Mouse (Mus musculus) liver, embryonic 16.5 days (tissue): ENCODE data around the gene Olfr1264. TPM values are rescaled to one million over a fixed set of nuclear protein-coding genes. Genes with fewer than 3 reads are reported as not detected.

Experiments
- ATAC-seq: fragments of 200-750 bp; cut with Nextera tagmentation; 2 replicates; pipeline ENCODE4 v1.8.0; 2017; ENCODE audit warnings: low read depth, mild to moderate bottlenecking, moderate number of reproducible peaks, moderate library complexity
- H3K27ac ChIP-seq: fragments of 300-500 bp; sonication (generic); 2 replicates; pipeline ENCODE4 v1.5.1; 2014; ENCODE audit warnings: mild to moderate bottlenecking, low read length
- H3K27me3 ChIP-seq: fragments of 300-500 bp; sonication (generic); 2 replicates; pipeline ENCODE4 v1.6.1; 2014; ENCODE audit warnings: low read depth, low read length, mixed read lengths; ENCODE audit not compliant: control insufficient read depth, insufficient read depth
- H3K36me3 ChIP-seq: fragments of 300-500 bp; sonication (generic); 2 replicates; pipeline ENCODE4 v1.6.1; 2014; ENCODE audit warnings: mild to moderate bottlenecking; ENCODE audit not compliant: control insufficient read depth, insufficient read depth
- H3K4me1 ChIP-seq: fragments of 300-500 bp; sonication (generic); 2 replicates; pipeline ENCODE4 v1.6.1; 2014; ENCODE audit warnings: low read depth, low read length, mixed read lengths; ENCODE audit not compliant: control insufficient read depth
- H3K4me2 ChIP-seq: fragments of 300-500 bp; sonication (generic); 2 replicates; pipeline ENCODE4 v1.6.1; 2014; ENCODE audit warnings: low read depth, low read length, mixed read lengths
- H3K4me3 ChIP-seq: fragments of 300-500 bp; sonication (generic); 2 replicates; pipeline ENCODE4 v1.5.1; 2014; ENCODE audit warnings: low read depth, mild to moderate bottlenecking, low read length
- H3K9ac ChIP-seq: fragments of 300-500 bp; sonication (generic); 2 replicates; pipeline ENCODE4 v1.6.1; 2014; ENCODE audit warnings: low read depth, low read length
- H3K9me3 ChIP-seq: fragments of 300-500 bp; sonication (generic); replicated peaks from 2 replicates; pipeline ENCODE4 v1.6.1; 2016; ENCODE audit warnings: low read length; ENCODE audit not compliant: control insufficient read depth
- WGBS: fragments of 180-500 bp; shearing (Covaris S2); extraction: QIAGEN DNeasy Blood & Tissue Kit; methylation state at CpG from one replicate; pipeline ENCODE4 v1.1.7; 2014; ENCODE audit not compliant: insufficient replicate concordance; 5-methylcytosine and 5-hydroxymethylcytosine counted together
- polyA plus RNA-seq: library from polyadenylated mRNA; unstranded; fragments of >200 nt; fragmentation: Nextera tagmentation; extraction: Ambion mirVana; gene quantifications from 2 replicates; pipeline ENCODE4 v1.2.1, GENCODE M21; 2015

Olfr1264 gene
- not detected in 2 replicates for polyA plus RNA-seq

- H3K4me1 ChIP-seq: no peaks in the 10 kb centered on the region
- H3K9me3 ChIP-seq: no peaks in the 10 kb centered on the region
- H3K4me2 ChIP-seq: no peak within 1 kb of the TSS
- no peak within 1 kb of the TSS for H3K9ac ChIP-seq
- H3K36me3 ChIP-seq: no peaks in the 10 kb centered on the region
- ATAC-seq: no peak
- H3K27ac ChIP-seq: no peak within 1 kb of the TSS
- WGBS: 58% methylated on average over 2 of the region's 2 CpGs
- H3K4me3 ChIP-seq: no peak within 1 kb of the TSS
- H3K27me3 ChIP-seq: no peaks in the 10 kb centered on the region
These were observed at the start of gene Olfr1264 for GRCm38 (mm10) chr2:90025477-90025876. Gene Olfr1264 (minus strand): TSS chr2:90025577.

GRCm38 (mm10) chr2:90070065-90070464 is 44.7 kb upstream of the Olfr1264 start:
- H3K4me2 ChIP-seq: no peak overlapping the region
- H3K9ac ChIP-seq: no peak overlapping the region
- H3K36me3 ChIP-seq: no peaks in the 10 kb centered on the region
- H3K9me3 ChIP-seq: no peaks in the 10 kb centered on the region
- no peak overlapping the region for H3K4me3 ChIP-seq
- WGBS: 49% methylated on average over 2 of the region's 2 CpGs
- no peaks in the 10 kb centered on the region for H3K27me3 ChIP-seq
- ATAC-seq: no peak
- no peaks in the 10 kb centered on the region for H3K4me1 ChIP-seq
- no peak overlapping the region for H3K27ac ChIP-seq

- H3K9ac ChIP-seq: no peak within 1 kb of the TSS
- H3K36me3 ChIP-seq: no peaks in the 10 kb centered on the region
- H3K4me3 ChIP-seq: no peak within 1 kb of the TSS
- H3K27me3 ChIP-seq: no peaks in the 10 kb centered on the region
- H3K9me3 ChIP-seq: no peaks in the 10 kb centered on the region
- ATAC-seq: no peak
- no peak within 1 kb of the TSS for H3K4me2 ChIP-seq
- no peaks in the 10 kb centered on the region for H3K4me1 ChIP-seq
- H3K27ac ChIP-seq: no peak within 1 kb of the TSS
These were observed 38.1 kb upstream of the Olfr1264 start, which contains the start of gene Olfr140 for GRCm38 (mm10) chr2:90063494-90063893. Gene Olfr140 (minus strand): TSS chr2:90063594.

- Histone ChIP-seq H3K36me3 (no peaks in the 10 kb centered on the region), H3K4me2 (no peak within 1 kb of the TSS), H3K4me1 (no peaks in the 10 kb centered on the region), H3K9me3 (no peaks in the 10 kb centered on the region), H3K9ac (no peak within 1 kb of the TSS), H3K27me3 (no peaks in the 10 kb centered on the region), H3K27ac (no peak within 1 kb of the TSS), H3K4me3 (no peak within 1 kb of the TSS)
- no peak for ATAC-seq
These were observed 9.7 kb upstream of the Olfr1264 start, which contains the start of gene Olfr1265 for GRCm38 (mm10) chr2:90035037-90035436. Gene Olfr1265 (plus strand): TSS chr2:90035337.

GRCm38 (mm10) chr2:90011831-90012230 is 13.5 kb downstream of the Olfr1264 start, which contains the start of gene Olfr1263:
Gene Olfr1263 (plus strand): TSS chr2:90012131.
- Histone ChIP-seq H3K4me1 (no peaks in the 10 kb centered on the region), H3K4me3 (no peak within 1 kb of the TSS), H3K9ac (no peak within 1 kb of the TSS), H3K4me2 (no peak within 1 kb of the TSS), H3K27me3 (no peaks in the 10 kb centered on the region), H3K36me3 (no peaks in the 10 kb centered on the region), H3K9me3 (no peaks in the 10 kb centered on the region), H3K27ac (no peak within 1 kb of the TSS)
- ATAC-seq: no peak
- WGBS: 58% methylated on average over 2 of the region's 2 CpGs

GRCm38 (mm10) chr2:89999845-90000244 is 25.5 kb downstream of the Olfr1264 start, which contains the start of gene Olfr1262:
Gene Olfr1262 (plus strand): TSS chr2:90000145.
- Histone ChIP-seq H3K4me1 (no peaks in the 10 kb centered on the region), H3K4me3 (no peak within 1 kb of the TSS), H3K9ac (no peak within 1 kb of the TSS), H3K27me3 (no peaks in the 10 kb centered on the region), H3K36me3 (no peaks in the 10 kb centered on the region), H3K4me2 (no peak within 1 kb of the TSS), H3K9me3 (no peaks in the 10 kb centered on the region), H3K27ac (no peak within 1 kb of the TSS)
- ATAC-seq: no peak

- Histone ChIP-seq H3K27me3 (no peaks in the 10 kb centered on the region), H3K4me3 (no peak within 1 kb of the TSS), H3K27ac (no peak within 1 kb of the TSS), H3K9me3 (no peaks in the 10 kb centered on the region; the same call in 1 of the 2 replicates), H3K9ac (no peak within 1 kb of the TSS), H3K36me3 (no peaks in the 10 kb centered on the region), H3K4me2 (no peak within 1 kb of the TSS), H3K4me1 (no peaks in the 10 kb centered on the region)
- ATAC-seq: no peak
These were observed 34.5 kb downstream of the Olfr1264 start, which contains the start of gene Olfr1261 for GRCm38 (mm10) chr2:89990921-89991320. Gene Olfr1261 (plus strand): TSS chr2:89991221.

GRCm38 (mm10) chr2:89977709-89978108 is 47.7 kb downstream of the Olfr1264 start:
- Histone ChIP-seq H3K4me3 (no peak overlapping the region), H3K9me3 (no peaks in the 10 kb centered on the region), H3K4me2 (no peak overlapping the region), H3K27me3 (no peaks in the 10 kb centered on the region), H3K36me3 (no peaks in the 10 kb centered on the region), H3K9ac (no peak overlapping the region), H3K4me1 (no peaks in the 10 kb centered on the region), H3K27ac (no peak overlapping the region)
- 45% methylated on average over 2 of the region's 2 CpGs for WGBS
- ATAC-seq: no peak

- no peak within 1 kb of the TSS for H3K27ac ChIP-seq
- no peak within 1 kb of the TSS for H3K4me2 ChIP-seq
- H3K27me3 ChIP-seq: no peaks in the 10 kb centered on the region
- no peak within 1 kb of the TSS for H3K9ac ChIP-seq
- H3K4me3 ChIP-seq: no peak within 1 kb of the TSS
- WGBS: 45% methylated on average over 2 of the region's 2 CpGs
- H3K36me3 ChIP-seq: no peaks in the 10 kb centered on the region
- H3K9me3 ChIP-seq: no peaks in the 10 kb centered on the region
- H3K4me1 ChIP-seq: no peaks in the 10 kb centered on the region
- ATAC-seq: no peak
These were observed 51.2 kb downstream of the Olfr1264 start, which contains the start of gene Olfr1260 for GRCm38 (mm10) chr2:89974184-89974583. Gene Olfr1260 (plus strand): TSS chr2:89974340.
